Mouse (Mus musculus): ENCODE measurements around the gene Ptgs1. TPM values are rescaled to one million over a fixed set of nuclear protein-coding genes. Genes with fewer than 3 reads are reported as not detected.
A peak's percentile ranks its signal among the peaks of the same experiment; 100 is the strongest.

The Ptgs1 gene
- polyA plus RNA-seq, 1 experiment from 2014 or later: 76.1 TPM

DNA sequence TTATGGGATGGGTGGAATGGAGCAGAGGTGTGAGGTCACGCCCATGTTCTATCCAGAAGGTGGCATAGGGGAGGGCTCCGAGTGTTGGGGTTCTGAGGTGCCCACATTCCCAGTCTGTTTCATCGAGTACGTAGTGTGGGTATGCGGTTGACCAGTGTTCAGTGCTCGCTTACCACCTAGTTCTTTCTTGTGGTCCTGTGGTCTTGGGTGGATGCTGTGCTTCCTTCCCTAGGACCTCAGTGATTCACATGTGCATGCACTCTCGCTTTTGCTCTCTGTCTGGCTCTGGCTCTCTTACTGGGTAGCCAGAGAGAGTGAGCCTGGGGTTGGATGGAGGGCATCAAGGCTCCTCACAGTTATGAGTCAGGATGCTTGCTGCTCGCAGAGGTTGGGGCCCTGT is 10.1 kb upstream of the Ptgs1 start:
- Histone ChIP-seq H3K4me2 (ENCODE audit: low read depth, low read length) (no peak overlapping the region), H3K27ac (ENCODE audit: low read length) (no peak overlapping the region), H3K9ac (ENCODE audit: low read length) (no peak overlapping the region), H3K36me3 (ENCODE audit: control insufficient read depth, insufficient read depth, low read length) (no peaks in the 10 kb centered on the region), H3K9me3 (ENCODE audit: control insufficient read depth, low read length) (no peaks in the 10 kb centered on the region), H3K4me3 (ENCODE audit: low read length) (no peak overlapping the region), H3K4me1 (replicated peaks; ENCODE audit: control insufficient read depth, insufficient read depth, low read length) (peaks cover 28% of the 10 kb centered on the region), H3K27me3 (ENCODE audit: control insufficient read depth, insufficient read depth, low read depth, low read length) (no peaks in the 10 kb centered on the region)
- WGBS: 86% methylated on average over 8 of the region's 8 CpGs
- ATAC-seq (ENCODE audit: low read depth): no peak

DNA sequence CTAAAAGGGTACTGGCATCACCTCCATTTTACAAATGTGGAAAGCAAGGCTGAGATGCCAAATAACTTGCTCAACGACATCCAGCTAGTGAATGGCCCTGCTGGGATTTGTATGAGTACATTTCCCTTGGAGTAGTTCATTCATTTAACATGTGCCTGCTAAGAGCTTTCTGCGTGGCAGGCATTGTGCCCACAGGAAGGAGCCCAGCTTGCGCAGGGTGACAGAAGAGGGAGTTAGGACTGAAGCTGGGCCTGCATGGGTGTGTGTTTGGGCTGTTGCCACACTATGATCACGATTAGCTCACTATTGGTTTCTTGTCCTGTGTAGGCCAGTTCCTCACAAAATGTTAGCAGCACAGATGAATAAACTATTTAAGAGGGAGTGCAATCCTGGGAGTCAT is 9.3 kb upstream of the Ptgs1 start:
- WGBS: 64% methylated on average over 4 of the region's 4 CpGs
- Histone ChIP-seq H3K36me3 (ENCODE audit: control insufficient read depth, insufficient read depth, low read length) (no peaks in the 10 kb centered on the region), H3K4me1 (replicated peaks; ENCODE audit: control insufficient read depth, insufficient read depth, low read length) (peaks cover 27% of the 10 kb centered on the region)

GRCm38 (mm10) chr2:36222168-36222848 is 7.9 kb upstream of the Ptgs1 start:
- Histone ChIP-seq H3K4me3 (ENCODE audit: low read length) (no peak overlapping the region), H3K9ac (ENCODE audit: low read length) (no peak overlapping the region), H3K9me3 (ENCODE audit: control insufficient read depth, low read length) (no peaks in the 10 kb centered on the region), H3K27ac (ENCODE audit: low read length) (no peak overlapping the region), H3K36me3 (ENCODE audit: control insufficient read depth, insufficient read depth, low read length) (no peaks in the 10 kb centered on the region), H3K27me3 (ENCODE audit: control insufficient read depth, insufficient read depth, low read depth, low read length) (no peaks in the 10 kb centered on the region), H3K4me2 (ENCODE audit: low read depth, low read length) (no peak overlapping the region), H3K4me1 (replicated peaks; ENCODE audit: control insufficient read depth, insufficient read depth, low read length) (peaks cover 13% of the 10 kb centered on the region)
- WGBS: 64% methylated on average over 7 of the region's 7 CpGs
- ATAC-seq (ENCODE audit: low read depth): no peak

More for the DNA sequence above, 9.3 kb upstream of the Ptgs1 start:
- Histone ChIP-seq H3K27me3 (ENCODE audit: control insufficient read depth, insufficient read depth, low read depth, low read length) (no peaks in the 10 kb centered on the region), H3K27ac (ENCODE audit: low read length) (no peak overlapping the region), H3K9ac (ENCODE audit: low read length) (no peak overlapping the region), H3K4me2 (ENCODE audit: low read depth, low read length) (no peak overlapping the region), H3K4me3 (ENCODE audit: low read length) (no peak overlapping the region), H3K9me3 (ENCODE audit: control insufficient read depth, low read length) (no peaks in the 10 kb centered on the region)
- ATAC-seq (ENCODE audit: low read depth): no peak

GRCm38 (mm10) chr2:36223436-36223835 is 6.8 kb upstream of the Ptgs1 start:
- H3K4me2 ChIP-seq (ENCODE audit: low read depth, low read length): no peak overlapping the region
- ATAC-seq (ENCODE audit: low read depth): no peak

GRCm38 (mm10) chr2:36224153-36224552 is 6.1 kb upstream of the Ptgs1 start:
- H3K27me3 ChIP-seq (ENCODE audit: control insufficient read depth, insufficient read depth, low read depth, low read length): no peaks in the 10 kb centered on the region
- peaks cover 4% of the 10 kb centered on the region; the same call in 1 of the 2 replicates for H3K4me1 ChIP-seq (replicated peaks; ENCODE audit: control insufficient read depth, insufficient read depth, low read length)
- no peaks in the 10 kb centered on the region for H3K9me3 ChIP-seq (ENCODE audit: control insufficient read depth, low read length)
- peak overlapping the region; percentile 39 for H3K27ac ChIP-seq (ENCODE audit: low read length)
- ATAC-seq (ENCODE audit: low read depth): peak; percentile 69
- no peak overlapping the region for H3K4me3 ChIP-seq (ENCODE audit: low read length)
- 53% methylated on average over 7 of the region's 7 CpGs for WGBS
- H3K4me2 ChIP-seq (ENCODE audit: low read depth, low read length): no peak overlapping the region
- H3K9ac ChIP-seq (ENCODE audit: low read length): no peak overlapping the region
- H3K36me3 ChIP-seq (ENCODE audit: control insufficient read depth, insufficient read depth, low read length): no peaks in the 10 kb centered on the region

More at GRCm38 (mm10) chr2:36223436-36223835, 6.8 kb upstream of the Ptgs1 start:
- no peak overlapping the region for H3K27ac ChIP-seq (ENCODE audit: low read length)
- H3K36me3 ChIP-seq (ENCODE audit: control insufficient read depth, insufficient read depth, low read length): no peaks in the 10 kb centered on the region
- no peaks in the 10 kb centered on the region for H3K9me3 ChIP-seq (ENCODE audit: control insufficient read depth, low read length)
- H3K27me3 ChIP-seq (ENCODE audit: control insufficient read depth, insufficient read depth, low read depth, low read length): no peaks in the 10 kb centered on the region
- H3K9ac ChIP-seq (ENCODE audit: low read length): no peak overlapping the region
- H3K4me3 ChIP-seq (ENCODE audit: low read length): no peak overlapping the region
- H3K4me1 ChIP-seq (replicated peaks; ENCODE audit: control insufficient read depth, insufficient read depth, low read length): peaks cover 4% of the 10 kb centered on the region; the same call in 1 of the 2 replicates

DNA sequence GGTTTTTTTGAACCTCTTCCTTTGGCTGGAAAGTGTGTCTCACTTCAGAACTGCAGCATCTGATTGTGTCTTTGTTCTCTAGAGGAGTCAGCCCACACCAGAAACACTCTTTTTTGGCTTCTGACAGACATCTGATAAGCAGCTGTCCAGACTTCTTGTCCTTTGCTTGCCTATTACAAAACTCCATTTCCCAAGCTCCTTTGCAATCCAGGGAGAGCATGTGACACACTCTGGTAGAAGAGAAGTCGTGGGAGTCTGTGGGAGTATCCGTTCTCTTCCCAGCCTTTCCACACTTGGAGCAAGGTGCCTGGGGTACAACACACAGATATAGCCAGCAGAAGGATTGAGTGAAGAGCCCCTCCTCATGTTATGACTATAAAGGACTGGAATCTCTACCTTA is 5.6 kb upstream of the Ptgs1 start:
- ATAC-seq (ENCODE audit: low read depth): peak; percentile 49
- H3K4me2 ChIP-seq (ENCODE audit: low read depth, low read length): no peak overlapping the region
- peaks cover 4% of the 10 kb centered on the region for H3K4me1 ChIP-seq (replicated peaks; ENCODE audit: control insufficient read depth, insufficient read depth, low read length)
- no peaks in the 10 kb centered on the region for H3K9me3 ChIP-seq (ENCODE audit: control insufficient read depth, low read length)
- H3K27ac ChIP-seq (ENCODE audit: low read length): peak overlapping the region; percentile 39
- H3K36me3 ChIP-seq (ENCODE audit: control insufficient read depth, insufficient read depth, low read length): no peaks in the 10 kb centered on the region
- no peaks in the 10 kb centered on the region for H3K27me3 ChIP-seq (ENCODE audit: control insufficient read depth, insufficient read depth, low read depth, low read length)
- H3K4me3 ChIP-seq (ENCODE audit: low read length): no peak overlapping the region
- H3K9ac ChIP-seq (ENCODE audit: low read length): no peak overlapping the region
- 17% methylated on average over 2 of the region's 2 CpGs for WGBS

DNA sequence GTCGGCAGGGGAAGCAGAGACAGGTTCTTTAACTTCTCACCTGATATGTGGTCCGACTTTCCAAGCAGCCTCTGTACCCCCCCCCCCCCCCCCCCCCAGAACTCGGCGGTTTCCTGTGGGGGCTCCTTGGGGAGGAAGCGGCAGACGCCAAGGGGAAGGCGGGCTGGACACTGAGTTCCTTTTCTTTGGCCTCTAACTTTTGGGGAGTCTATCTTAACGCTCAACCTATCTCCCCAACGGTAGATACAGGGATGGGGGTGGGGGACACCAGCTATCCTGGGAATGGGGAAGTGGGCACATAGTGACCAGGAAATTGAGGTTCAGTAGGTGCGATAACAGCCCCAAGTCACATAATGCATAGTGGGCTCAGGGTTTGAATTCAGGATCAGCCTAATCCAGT is 741 bp downstream of the Ptgs1 start:
- Histone ChIP-seq H3K9me3 (ENCODE audit: control insufficient read depth, low read length) (no peaks in the 10 kb centered on the region), H3K4me1 (replicated peaks; ENCODE audit: control insufficient read depth, insufficient read depth, low read length) (peaks cover 31% of the 10 kb centered on the region), H3K9ac (ENCODE audit: low read length) (peak overlapping the region; percentile 73), H3K4me3 (ENCODE audit: low read length) (peak overlapping the region; percentile 65), H3K27me3 (ENCODE audit: control insufficient read depth, insufficient read depth, low read depth, low read length) (no peaks in the 10 kb centered on the region), H3K27ac (ENCODE audit: low read length) (peak overlapping the region; percentile 76), H3K4me2 (ENCODE audit: low read depth, low read length) (peak overlapping the region; percentile 86), H3K36me3 (ENCODE audit: control insufficient read depth, insufficient read depth, low read length) (no peaks in the 10 kb centered on the region)
- WGBS: 14% methylated on average over 8 of the region's 10 CpGs
- ATAC-seq (ENCODE audit: low read depth): peak; percentile 3; the same call in 1 of the 2 replicates

DNA sequence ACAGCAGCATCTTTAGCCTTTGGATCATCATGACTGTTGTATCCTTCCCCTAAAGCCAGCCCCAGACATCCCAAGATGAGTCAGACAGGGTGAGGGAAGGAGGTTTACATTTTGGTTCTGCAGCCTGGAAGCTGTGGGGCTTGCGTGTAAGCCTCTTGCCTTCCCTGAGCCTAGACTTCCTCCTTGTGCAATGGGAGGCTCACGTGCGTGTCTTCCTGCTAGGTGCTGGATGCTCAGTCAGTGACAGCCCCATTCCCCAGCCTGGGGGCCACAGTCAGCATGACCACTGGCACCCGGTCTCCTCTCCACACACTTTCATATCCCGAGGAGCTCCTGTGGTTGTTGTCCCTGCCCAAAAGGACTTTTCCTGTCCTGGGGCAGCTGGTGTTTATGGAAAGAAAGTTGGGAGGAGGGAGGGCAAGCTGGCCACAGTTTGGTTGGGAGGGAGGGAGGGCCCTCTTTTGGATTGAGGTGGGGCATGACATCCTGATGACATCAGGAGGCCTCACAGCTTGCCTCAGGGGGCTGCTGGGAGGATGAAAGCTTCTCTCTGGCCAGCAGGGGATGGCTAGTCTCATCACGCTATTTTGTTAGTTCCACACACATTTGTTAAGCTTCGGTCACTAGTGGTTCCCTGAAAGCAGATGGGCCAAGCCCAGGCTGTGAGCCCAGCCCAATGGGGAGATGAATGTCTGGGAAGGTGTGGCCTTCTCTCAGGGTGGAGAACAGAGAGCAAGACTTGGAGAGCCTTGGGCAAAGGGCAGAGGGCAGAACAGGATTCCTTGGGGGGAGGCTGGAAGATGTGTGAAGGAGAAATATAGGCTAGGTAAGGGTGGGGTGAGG is 4.5 kb downstream of the Ptgs1 start:
- Histone ChIP-seq H3K27me3 (ENCODE audit: control insufficient read depth, insufficient read depth, low read depth, low read length) (no peaks in the 10 kb centered on the region), H3K9me3 (ENCODE audit: control insufficient read depth, low read length) (no peaks in the 10 kb centered on the region), H3K4me1 (replicated peaks; ENCODE audit: control insufficient read depth, insufficient read depth, low read length) (peaks cover 51% of the 10 kb centered on the region), H3K9ac (ENCODE audit: low read length) (no peak overlapping the region), H3K4me2 (ENCODE audit: low read depth, low read length) (no peak overlapping the region), H3K27ac (ENCODE audit: low read length) (peak overlapping the region; percentile 91), H3K4me3 (ENCODE audit: low read length) (no peak overlapping the region), H3K36me3 (ENCODE audit: control insufficient read depth, insufficient read depth, low read length) (peaks cover 16% of the 10 kb centered on the region; the same call in 1 of the 2 replicates)
- WGBS: 41% methylated on average over 7 of the region's 7 CpGs
- peak; percentile 6 for ATAC-seq (ENCODE audit: low read depth)

- Histone ChIP-seq H3K4me1 (replicated peaks; ENCODE audit: control insufficient read depth, insufficient read depth, low read length) (peaks cover 47% of the 10 kb centered on the region), H3K36me3 (ENCODE audit: control insufficient read depth, insufficient read depth, low read length) (peaks cover 22% of the 10 kb centered on the region; the same call in 1 of the 2 replicates), H3K27me3 (ENCODE audit: control insufficient read depth, insufficient read depth, low read depth, low read length) (no peaks in the 10 kb centered on the region), H3K27ac (ENCODE audit: low read length) (peak overlapping the region; percentile 91), H3K9me3 (ENCODE audit: control insufficient read depth, low read length) (no peaks in the 10 kb centered on the region), H3K4me3 (ENCODE audit: low read length) (no peak overlapping the region), H3K9ac (ENCODE audit: low read length) (0 out of 2 replicates have a peak overlapping the region, but pooled peaks have one; percentile 2), H3K4me2 (ENCODE audit: low read depth, low read length) (peak overlapping the region; percentile 20; the same call in 1 of the 2 replicates)
- WGBS: 8% methylated on average over 4 of the region's 4 CpGs
- peak; percentile 56 for ATAC-seq (ENCODE audit: low read depth)
Observed at GRCm38 (mm10) chr2:36235917-36236316, 5.7 kb downstream of the Ptgs1 start.
